Mouse (Mus musculus) kidney, adult 9 months (tissue): ENCODE measurements around the gene Kdm1b.

Experiments
- DNase-seq: peaks from one replicate; pipeline ENCODE4 v3.0.0; 2022

The Kdm1b gene

DNA sequence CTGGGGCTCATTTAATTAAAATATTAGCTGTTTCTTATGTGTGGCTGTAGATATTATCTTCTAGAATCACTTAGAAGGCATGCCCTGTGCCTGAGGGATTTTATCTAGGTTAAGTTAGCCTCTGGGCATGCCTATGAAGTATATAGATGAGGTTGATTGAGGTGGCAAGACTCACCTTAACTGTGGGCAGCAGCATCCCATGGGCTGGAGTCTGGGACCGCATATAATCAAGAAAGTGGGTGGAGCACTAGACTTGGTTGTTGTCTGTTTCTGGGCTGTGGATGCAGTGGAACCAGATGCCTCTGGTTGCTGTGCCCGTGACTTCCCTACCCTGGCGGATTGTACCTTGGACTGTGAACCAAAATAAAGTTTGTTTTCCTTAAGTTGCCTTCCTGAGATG is 68.8 kb downstream of the Kdm1b start:
- no peak for DNase-seq

DNA sequence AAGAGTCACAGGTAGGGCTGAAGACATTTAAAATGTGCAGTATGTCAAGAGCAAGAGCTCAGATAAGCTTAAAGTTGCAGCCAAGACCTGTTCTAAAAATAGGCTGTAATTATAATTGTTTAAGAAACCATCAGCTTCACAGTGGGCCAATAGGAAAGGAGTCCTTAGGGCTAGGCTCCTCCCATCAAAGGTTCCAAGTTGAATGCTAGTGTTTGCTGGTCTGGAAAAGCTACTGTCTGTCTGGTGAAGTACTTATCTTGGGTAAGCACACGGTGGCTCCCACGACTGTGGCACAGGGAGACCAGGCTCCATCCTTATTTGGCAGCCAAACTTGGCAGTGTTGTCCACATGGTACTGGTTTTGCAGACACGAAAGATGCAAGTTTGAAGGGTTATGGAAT is 69.6 kb downstream of the Kdm1b start:
- no peak for DNase-seq

DNA sequence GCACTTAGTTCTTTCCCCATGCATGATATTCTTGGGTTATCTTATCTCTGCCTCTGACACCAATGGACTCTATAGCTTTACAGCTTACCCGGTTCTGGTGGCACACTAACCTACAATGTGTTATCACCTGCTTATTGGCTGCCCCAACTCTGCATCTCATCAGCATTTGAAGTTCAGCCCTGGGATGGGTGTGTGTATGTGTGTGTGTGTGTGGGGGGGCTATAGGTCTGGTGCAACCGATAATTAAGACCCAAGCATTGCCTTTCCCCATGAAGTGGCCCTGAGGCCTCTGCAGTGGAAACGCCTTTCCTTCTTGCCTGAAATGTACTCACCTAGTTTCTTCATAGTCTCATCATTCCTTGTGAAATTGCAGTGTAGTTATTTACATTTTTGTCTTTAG is 72.7 kb downstream of the Kdm1b start:
- DNase-seq = no peak

DNA sequence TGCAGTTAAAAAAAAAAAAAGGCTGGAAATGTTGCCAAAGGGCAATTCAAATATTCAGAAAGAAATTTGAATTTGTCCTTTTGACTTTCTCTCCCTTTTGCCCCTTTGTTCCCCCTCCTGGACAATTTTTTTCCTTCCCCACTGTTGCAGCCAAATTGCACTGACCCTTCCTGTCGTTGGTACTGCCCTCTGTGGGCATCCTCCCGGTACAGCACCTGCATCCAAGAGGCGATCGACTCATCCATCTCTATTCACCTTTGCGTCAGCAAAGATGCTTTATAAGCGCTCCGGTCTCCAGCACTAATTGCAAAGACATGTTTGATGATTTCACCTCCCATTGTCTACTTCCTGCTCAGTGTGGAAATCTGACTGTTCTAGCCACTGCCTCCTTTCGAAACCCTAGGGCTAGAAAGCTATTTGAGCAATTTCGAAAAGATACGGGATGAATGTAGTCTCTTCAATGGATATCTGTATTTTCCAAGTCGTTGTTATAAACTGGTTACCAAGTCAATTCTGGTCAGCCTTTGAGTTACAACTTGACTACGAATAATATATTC is 78.1 kb downstream of the Kdm1b start:
- DNase-seq = no peak

DNA sequence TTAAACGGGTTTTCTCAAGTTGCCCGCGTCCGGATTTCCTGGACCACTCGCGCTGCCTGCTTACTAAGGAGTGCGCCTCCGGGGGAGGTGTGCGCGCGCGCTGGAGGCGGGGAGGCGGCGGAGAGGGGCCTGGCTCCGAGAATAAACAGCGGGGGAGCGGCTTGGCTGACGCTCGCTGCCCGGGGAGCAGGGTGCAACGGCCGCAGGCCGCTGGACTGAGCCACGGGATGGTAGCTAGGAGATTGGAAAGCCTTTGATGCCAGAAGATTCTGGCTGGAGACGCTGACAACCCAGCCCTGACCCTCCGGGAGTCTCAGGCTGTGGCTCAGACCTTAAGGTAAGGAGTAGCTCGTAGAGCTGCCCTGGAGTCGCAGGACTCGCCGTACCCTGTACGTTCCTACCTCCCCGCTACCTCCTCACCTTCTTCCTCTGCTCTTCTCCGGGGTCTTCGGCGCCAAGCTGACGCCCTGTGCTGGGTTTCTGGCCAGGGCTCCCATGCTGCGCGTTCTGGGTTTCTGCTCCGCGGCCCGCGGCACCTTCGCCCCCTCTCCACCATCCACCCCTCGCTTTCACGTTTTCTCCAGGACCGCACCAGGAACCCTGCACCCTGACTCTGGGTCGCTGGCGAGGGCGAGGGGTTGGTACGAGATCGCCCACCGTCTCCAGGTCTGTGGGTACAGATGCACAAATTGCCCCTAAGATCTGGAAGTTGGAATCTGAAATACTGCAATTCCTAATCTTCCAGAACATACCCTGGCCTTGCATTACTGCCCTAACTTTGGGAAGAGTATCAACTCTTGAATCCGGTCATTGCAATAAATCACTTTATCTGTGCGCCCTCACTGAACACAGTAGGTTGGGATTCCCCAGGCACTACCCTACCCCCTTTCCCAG is 79.5 kb downstream of the Kdm1b start, which contains the start of gene Rnf144b:
TSS of gene Rnf144b (plus strand) at position 120 of the 894 bp plus-strand sequence.
- DNase-seq = no peak

DNA sequence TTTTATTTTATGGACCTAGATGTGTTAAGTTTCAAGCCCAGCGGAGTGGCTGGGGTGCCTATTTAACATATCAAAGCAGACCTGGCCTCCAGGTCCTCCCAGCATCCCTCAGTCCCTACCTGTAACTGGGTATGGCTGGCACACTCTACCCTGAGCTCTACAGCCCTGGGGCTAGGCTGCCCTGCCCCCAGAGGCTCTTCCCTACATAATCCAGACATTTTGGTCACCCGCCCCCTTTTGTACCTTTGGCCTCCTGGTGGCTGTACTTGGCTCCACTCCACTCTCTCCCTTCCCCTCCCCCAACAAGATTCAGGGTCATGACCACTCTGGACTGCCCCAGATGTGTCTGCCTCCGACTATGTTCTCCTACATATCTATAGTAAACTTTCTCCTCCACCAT is 81.2 kb downstream of the Kdm1b start:
- no peak for DNase-seq

DNA sequence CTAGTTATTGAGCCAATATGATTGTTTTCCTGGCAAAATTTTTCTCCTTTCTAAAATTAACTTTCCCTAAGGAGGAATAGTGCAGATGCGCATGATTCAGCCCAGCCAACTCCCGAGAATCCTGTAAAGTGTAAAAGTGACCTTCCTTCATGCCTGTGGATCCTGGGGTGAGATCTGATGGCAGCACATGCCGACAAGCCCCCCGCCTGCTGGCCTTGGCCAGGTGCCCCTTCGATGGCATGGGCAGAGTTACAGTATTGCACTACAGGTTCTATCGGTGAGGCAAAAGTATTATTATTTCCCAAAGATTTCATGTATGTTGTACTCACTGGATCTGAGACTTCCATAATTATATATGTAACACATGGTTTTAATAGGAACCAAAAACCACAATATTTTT is 81.7 kb downstream of the Kdm1b start:
- no peak for DNase-seq

DNA sequence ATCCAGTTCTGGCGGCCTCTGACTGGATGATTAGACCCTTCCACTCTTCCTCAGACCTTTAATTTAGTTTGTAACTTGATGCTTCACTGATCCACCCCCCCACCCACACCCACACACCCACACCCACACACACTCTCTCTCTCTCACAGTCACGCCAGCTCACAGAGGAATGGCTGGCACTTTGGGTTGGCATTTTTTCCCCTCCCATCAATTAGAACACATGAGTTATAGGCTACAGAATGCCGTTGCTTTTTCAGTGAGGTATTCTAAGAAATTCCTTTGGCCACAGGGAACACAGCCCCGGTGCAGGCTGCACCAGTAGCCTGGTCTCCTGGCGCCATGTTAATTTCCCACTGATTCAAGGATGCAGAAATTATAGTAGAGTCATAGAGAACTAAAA is 82.3 kb downstream of the Kdm1b start:
- DNase-seq = no peak

DNA sequence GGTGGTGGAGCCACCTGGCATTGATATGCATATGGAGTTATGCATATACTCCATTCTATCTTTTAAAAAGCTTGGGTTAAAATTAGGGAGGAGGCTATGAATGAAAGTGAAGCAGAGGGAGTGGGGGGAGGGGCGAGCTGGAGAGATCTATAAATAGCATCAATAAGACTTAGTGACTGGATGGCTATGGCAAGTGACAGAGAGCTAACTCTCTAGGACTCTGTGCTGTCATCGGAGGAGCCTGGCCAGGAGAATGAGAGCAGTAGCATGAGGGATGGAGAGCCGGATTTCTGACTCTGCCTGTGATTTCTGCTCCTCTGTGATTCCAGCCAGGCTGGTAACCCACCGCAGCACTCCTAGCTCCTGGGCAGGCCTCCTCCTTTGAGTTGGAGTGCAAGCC is 85.8 kb downstream of the Kdm1b start:
- DNase-seq = no peak

DNA sequence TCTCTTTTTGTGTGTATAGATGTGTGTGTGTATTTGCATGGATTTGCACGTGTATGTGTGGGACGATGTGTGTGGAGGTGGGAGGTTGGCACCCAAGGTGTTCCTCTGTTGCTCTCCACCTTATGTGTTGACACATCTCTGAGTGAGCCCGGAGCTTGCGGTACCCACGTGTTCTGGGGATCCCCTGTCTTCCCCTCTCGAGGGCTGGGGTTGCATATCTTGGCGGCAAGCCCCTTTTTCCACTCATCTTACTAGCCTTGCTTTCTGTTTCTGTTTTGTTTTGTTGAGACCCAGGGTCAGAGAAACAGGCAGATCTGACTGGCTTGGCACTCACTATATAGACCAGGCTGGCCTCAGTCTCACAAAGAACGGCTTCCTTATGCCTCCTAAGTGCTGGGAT is 89.8 kb downstream of the Kdm1b start:
- DNase-seq = no peak

DNA sequence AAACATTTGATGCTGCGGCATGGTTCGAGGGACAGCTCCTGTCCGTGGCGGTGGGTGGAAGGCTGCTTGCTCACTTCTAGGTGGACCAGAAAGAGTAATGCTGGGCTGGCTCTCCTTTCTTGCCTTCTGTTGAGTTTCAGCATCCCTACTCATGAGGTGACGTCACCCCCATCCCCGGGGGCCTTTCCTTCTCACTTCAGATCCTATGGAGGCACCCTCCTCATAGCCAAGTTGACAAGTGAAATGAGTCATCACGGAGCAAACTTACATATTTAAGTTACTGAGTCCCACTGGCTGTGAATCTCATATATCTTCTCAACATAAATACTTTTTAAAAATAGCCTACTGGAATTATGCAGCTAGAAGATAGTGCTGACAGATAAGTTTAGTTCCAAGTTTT is 91.5 kb downstream of the Kdm1b start:
- no peak for DNase-seq
